Mouse (Mus musculus) ES-Bruce4 (cell line): ENCODE data around the gene Mvp. TPM values are rescaled to one million over a fixed set of nuclear protein-coding genes. Genes with fewer than 3 reads are reported as not detected.

Experiments used
- H3K27ac ChIP-seq: 2 replicates; pipeline ENCODE4 v1.5.1; 2012; ENCODE audit warnings: low read length, inconsistent platforms; ENCODE audit not compliant: insufficient read depth
- H3K27me3 ChIP-seq: 2 replicates; pipeline ENCODE4 v1.6.1; 2012; ENCODE audit warnings: mild to moderate bottlenecking, low read length, inconsistent platforms; ENCODE audit not compliant: control insufficient read depth, poor library complexity, insufficient read depth, severe bottlenecking
- H3K36me3 ChIP-seq: 2 replicates; pipeline ENCODE4 v1.6.1; 2012; ENCODE audit warnings: inconsistent platforms, mild to moderate bottlenecking, low read length, moderate library complexity; ENCODE audit not compliant: control insufficient read depth, poor library complexity, insufficient read depth, severe bottlenecking
- H3K4me1 ChIP-seq: one replicate; pipeline ENCODE4 v1.8.1; 2011; ENCODE audit warnings: low read length; ENCODE audit not compliant: control insufficient read depth, insufficient read depth
- H3K4me3 ChIP-seq: 2 replicates; pipeline ENCODE4 v1.5.1; 2011; ENCODE audit warnings: low read depth, mild to moderate bottlenecking, low read length
- H3K9ac ChIP-seq: 2 replicates; pipeline ENCODE4 v1.6.1; 2012; ENCODE audit warnings: low read depth, mild to moderate bottlenecking, inconsistent platforms; ENCODE audit not compliant: poor library complexity, severe bottlenecking
- H3K9me3 ChIP-seq: replicated peaks from 2 replicates; pipeline ENCODE4 v1.6.1; 2012; ENCODE audit warnings: mild to moderate bottlenecking, low read length, inconsistent platforms; ENCODE audit not compliant: control insufficient read depth, poor library complexity, insufficient read depth, severe bottlenecking
- CTCF ChIP-seq: IDR thresholded peaks from one replicate; pipeline ENCODE4 v1.8.1; 2011; ENCODE audit warnings: low read depth, low read length
- EP300 ChIP-seq: IDR thresholded peaks from 2 replicates; pipeline ENCODE4 v1.6.1; 2011; ENCODE audit warnings: low read depth, low read length; ENCODE audit not compliant: insufficient read depth
- POLR2A ChIP-seq: IDR thresholded peaks from one replicate; pipeline ENCODE4 v1.8.1; 2011; ENCODE audit warnings: low read length; ENCODE audit not compliant: insufficient read depth
- polyA plus RNA-seq: library from polyadenylated mRNA; stranded (reverse); fragments of >200 nt; gene quantifications from 2 replicates; pipeline ENCODE4 v1.2.4, GENCODE M21; 2011; ENCODE audit warnings: low read depth; ENCODE audit not compliant: missing spikeins, insufficient read depth, insufficient read length

The Mvp gene
- polyA plus RNA-seq, 1 experiment, result 17.9 TPM

GRCm38 (mm10) chr7:127008239-127009019 is 6.0 kb downstream of the Mvp start:
- Histone ChIP-seq H3K27me3 (no peaks in the 10 kb centered on the region), H3K4me1 (peaks cover 9% of the 10 kb centered on the region), H3K4me3 (no peak overlapping the region), H3K36me3 (no peaks in the 10 kb centered on the region), H3K9me3 (no peaks in the 10 kb centered on the region), H3K27ac (peak overlapping the region; percentile 79), H3K9ac (no peak overlapping the region)
- TF ChIP-seq POLR2A (no peak), EP300 (peak; percentile 80), CTCF (no peak)

GRCm38 (mm10) chr7:127007313-127008024 is 7.0 kb downstream of the Mvp start:
- H3K4me1 ChIP-seq, result peaks cover 5% of the 10 kb centered on the region
- H3K36me3 ChIP-seq, result no peaks in the 10 kb centered on the region
- H3K9ac ChIP-seq, result no peak overlapping the region
- no peak for TF ChIP-seq CTCF
- TF ChIP-seq EP300, result peak; percentile 57; the same call in 1 of the 2 replicates
- TF ChIP-seq POLR2A, result no peak
- no peak overlapping the region for H3K4me3 ChIP-seq
- H3K9me3 ChIP-seq, result no peaks in the 10 kb centered on the region
- peak overlapping the region; percentile 79 for H3K27ac ChIP-seq
- no peaks in the 10 kb centered on the region for H3K27me3 ChIP-seq

GRCm38 (mm10) chr7:127004122-127004875 is 10.1 kb downstream of the Mvp start:
- TF ChIP-seq POLR2A (no peak), CTCF (no peak), EP300 (0 out of 2 replicates have a peak, but pooled peaks have one; percentile 39)

GRCm38 (mm10) chr7:127003620-127004019 is 10.8 kb downstream of the Mvp start:
- no peak for TF ChIP-seq POLR2A
- no peak for TF ChIP-seq EP300
- no peak for TF ChIP-seq CTCF
- Histone ChIP-seq H3K36me3 (no peaks in the 10 kb centered on the region), H3K27me3 (no peaks in the 10 kb centered on the region), H3K9me3 (no peaks in the 10 kb centered on the region), H3K27ac (peak overlapping the region; percentile 74), H3K4me1 (peaks cover 4% of the 10 kb centered on the region), H3K4me3 (peak overlapping the region; percentile 6; the same call in 1 of the 2 replicates), H3K9ac (peak overlapping the region; percentile 34)

More at GRCm38 (mm10) chr7:127004122-127004875, 10.1 kb downstream of the Mvp start:
- no peaks in the 10 kb centered on the region for H3K9me3 ChIP-seq
- 0 out of 2 replicates have a peak overlapping the region, but pooled peaks have one; percentile 34 for H3K9ac ChIP-seq
- peak overlapping the region; percentile 74 for H3K27ac ChIP-seq
- H3K4me3 ChIP-seq, result no peak overlapping the region
- peaks cover 4% of the 10 kb centered on the region for H3K4me1 ChIP-seq
- no peaks in the 10 kb centered on the region for H3K36me3 ChIP-seq
- no peaks in the 10 kb centered on the region for H3K27me3 ChIP-seq

GRCm38 (mm10) chr7:126999568-126999967 is 14.9 kb downstream of the Mvp start:
- Histone ChIP-seq H3K27me3 (no peaks in the 10 kb centered on the region), H3K4me1 (peaks cover 1% of the 10 kb centered on the region), H3K9ac (no peak overlapping the region), H3K4me3 (no peak overlapping the region), H3K36me3 (no peaks in the 10 kb centered on the region), H3K9me3 (no peaks in the 10 kb centered on the region), H3K27ac (no peak overlapping the region)
- no peak for TF ChIP-seq EP300
- no peak for TF ChIP-seq CTCF
- no peak for TF ChIP-seq POLR2A
